Mouse (Mus musculus): ENCODE measurements around the gene Cdk5. TPM values are rescaled to one million over a fixed set of nuclear protein-coding genes. Genes with fewer than 3 reads are reported as not detected.

The Cdk5 gene
- polyA plus RNA-seq, 2 experiments: 8.2 to 10.3 TPM

- DNase-seq (ENCODE audit: low read depth in 3 of 3, low spot score in 3 of 3): no peak
- 71% methylated on average over 2 of the region's 2 CpGs for WGBS (ENCODE audit: insufficient replicate concordance)
Measured at GRCm38 (mm10) chr5:24409466-24409865, 13.9 kb downstream of the Cdk5 start.

GRCm38 (mm10) chr5:24408651-24409050 lies 14.7 kb downstream of the Cdk5 start:
- no peak overlapping the region for H3K4me2 ChIP-seq (ENCODE audit: low read depth)
- H3K9ac ChIP-seq (replicated peaks): no peak overlapping the region
- H3K4me3 ChIP-seq (ENCODE audit: insufficient read depth in 1 of 2, low read depth in 2 of 2, low read length in 2 of 2): no peak overlapping the region
- TF ChIP-seq CTCF (IDR thresholded peaks at IDR 0.05; ENCODE audit: low read depth) (no peak), EP300 (IDR thresholded peaks at IDR 0.05; ENCODE audit: low read depth) (no peak)
- no peak overlapping the region for H3K27ac ChIP-seq
- no peaks in the 10 kb centered on the region for H3K9me3 ChIP-seq (ENCODE audit: control insufficient read depth, low read length)
- 79% methylated on average over 13 of the region's 13 CpGs for WGBS (ENCODE audit: insufficient replicate concordance)
- 0 out of 4 replicates have a peak, but pooled peaks cover 0 to 2% of the 10 kb centered on the region in 2 experiments for H3K4me1 ChIP-seq (replicated peaks; ENCODE audit: control insufficient read depth in 2 of 2, insufficient read depth in 2 of 2, low read length in 1 of 2)
- DNase-seq (ENCODE audit: low read depth in 3 of 3, low spot score in 3 of 3) (no peak), ATAC-seq (ENCODE audit: insufficient read depth) (no peak)
- no peaks in the 10 kb centered on the region for H3K27me3 ChIP-seq (ENCODE audit: control insufficient read depth, insufficient read depth, low read length)
- no peaks in the 10 kb centered on the region for H3K36me3 ChIP-seq (replicated peaks; ENCODE audit: control insufficient read depth, insufficient read depth, low read depth)

More at GRCm38 (mm10) chr5:24409466-24409865, 13.9 kb downstream of the Cdk5 start:
- no peak for ATAC-seq (ENCODE audit: insufficient read depth)
- no peak overlapping the region for H3K4me3 ChIP-seq (ENCODE audit: insufficient read depth in 1 of 2, low read depth in 2 of 2, low read length in 2 of 2)
- H3K27me3 ChIP-seq (ENCODE audit: control insufficient read depth, insufficient read depth, low read length): no peaks in the 10 kb centered on the region
- no peak overlapping the region for H3K27ac ChIP-seq
- no peak overlapping the region for H3K9ac ChIP-seq (replicated peaks)
- H3K4me2 ChIP-seq (ENCODE audit: low read depth): no peak overlapping the region
- TF ChIP-seq CTCF (IDR thresholded peaks at IDR 0.05; ENCODE audit: low read depth) (no peak), EP300 (IDR thresholded peaks at IDR 0.05; ENCODE audit: low read depth) (no peak)
- 0 out of 4 replicates have a peak, but pooled peaks cover 0 to 2% of the 10 kb centered on the region in 2 experiments for H3K4me1 ChIP-seq (replicated peaks; ENCODE audit: control insufficient read depth in 2 of 2, insufficient read depth in 2 of 2, low read length in 1 of 2)
- H3K36me3 ChIP-seq (replicated peaks; ENCODE audit: control insufficient read depth, insufficient read depth, low read depth): no peaks in the 10 kb centered on the region
- no peaks in the 10 kb centered on the region for H3K9me3 ChIP-seq (ENCODE audit: control insufficient read depth, low read length)

DNA sequence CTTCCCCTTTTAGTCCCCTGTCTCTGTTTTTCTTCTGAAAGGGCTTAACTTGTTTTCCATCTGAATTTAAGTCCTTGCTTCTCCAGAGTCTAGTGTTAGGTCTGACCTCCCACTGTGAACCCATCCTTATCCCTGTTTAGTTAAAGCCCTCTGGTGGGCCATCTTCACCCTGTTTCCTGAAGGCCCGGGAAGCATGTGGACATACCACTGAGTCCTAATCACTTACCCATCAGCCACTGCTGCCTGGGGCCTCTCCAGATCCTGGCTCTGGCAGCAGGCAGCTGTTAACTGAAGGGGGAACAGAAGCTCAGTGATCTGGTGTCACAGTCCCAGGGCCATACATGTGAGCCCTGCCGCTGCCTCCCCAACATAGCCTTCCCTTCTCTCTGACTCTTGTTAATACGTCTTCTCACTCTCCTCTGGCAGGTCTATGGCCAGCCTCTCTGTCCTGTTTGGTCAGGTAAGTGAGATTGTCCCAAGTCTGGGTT lies 17.9 kb downstream of the Cdk5 start:
- WGBS (ENCODE audit: insufficient replicate concordance): 60% methylated on average over 3 of the region's 3 CpGs
- ATAC-seq (ENCODE audit: insufficient read depth) (no peak), DNase-seq (ENCODE audit: low read depth in 3 of 3, low spot score in 3 of 3) (no peak)
- Histone ChIP-seq H3K4me1 (replicated peaks; ENCODE audit: control insufficient read depth in 2 of 2, insufficient read depth in 2 of 2, low read length in 1 of 2) (0 out of 4 replicates have a peak, but pooled peaks cover 0 to 2% of the 10 kb centered on the region in 2 experiments), H3K4me3 (ENCODE audit: insufficient read depth in 1 of 2, low read depth in 2 of 2, low read length in 2 of 2) (no peak overlapping the region), H3K27me3 (ENCODE audit: control insufficient read depth, insufficient read depth, low read length) (no peaks in the 10 kb centered on the region), H3K9me3 (ENCODE audit: control insufficient read depth, low read length) (no peaks in the 10 kb centered on the region), H3K36me3 (replicated peaks; ENCODE audit: control insufficient read depth, insufficient read depth, low read depth) (no peaks in the 10 kb centered on the region), H3K9ac (replicated peaks) (no peak overlapping the region), H3K27ac (no peak overlapping the region), H3K4me2 (ENCODE audit: low read depth) (no peak overlapping the region)
- TF ChIP-seq CTCF (IDR thresholded peaks at IDR 0.05; ENCODE audit: low read depth) (no peak), EP300 (IDR thresholded peaks at IDR 0.05; ENCODE audit: low read depth) (no peak)

DNA sequence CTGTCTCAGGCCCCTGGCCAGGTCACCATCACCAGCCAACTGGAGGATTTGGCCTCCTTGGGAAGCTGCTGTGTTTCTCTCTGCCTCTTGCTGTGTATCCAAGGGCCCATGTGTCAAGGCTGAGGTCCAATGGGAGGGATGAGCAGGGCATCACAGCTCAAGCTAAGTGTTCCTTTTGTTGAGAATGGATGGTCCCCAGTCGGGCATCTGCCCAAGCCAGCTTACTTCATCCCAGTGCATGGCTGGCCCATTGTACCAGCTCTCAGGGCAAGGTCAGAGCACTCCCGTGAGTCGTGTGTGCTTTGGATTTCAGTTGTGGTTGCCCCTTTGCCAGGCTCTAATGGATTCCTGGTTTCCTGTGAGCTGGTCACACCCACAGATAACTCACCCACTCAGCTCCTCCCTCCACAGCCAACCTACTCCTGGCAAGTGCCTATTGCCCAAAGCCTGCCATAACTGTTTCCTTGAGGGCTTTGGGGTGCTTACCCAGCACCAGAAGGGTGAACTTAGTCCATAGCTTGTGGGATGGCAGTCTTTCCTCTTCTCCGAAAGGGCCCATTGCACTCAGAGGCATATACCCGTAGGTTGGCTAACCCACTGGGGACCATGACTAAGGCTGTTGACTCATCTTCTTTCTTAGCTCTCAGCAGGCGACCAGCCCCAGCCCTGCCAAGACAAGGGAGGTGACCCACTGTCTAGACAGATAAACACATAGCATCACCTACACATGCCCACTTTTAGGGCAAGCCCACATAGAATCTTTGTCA lies 18.6 kb downstream of the Cdk5 start:
- Histone ChIP-seq H3K36me3 (replicated peaks; ENCODE audit: control insufficient read depth, insufficient read depth, low read depth) (no peaks in the 10 kb centered on the region), H3K4me2 (ENCODE audit: low read depth) (no peak overlapping the region), H3K4me1 (replicated peaks; ENCODE audit: control insufficient read depth in 2 of 2, insufficient read depth in 2 of 2, low read length in 1 of 2) (0 out of 4 replicates have a peak, but pooled peaks cover 0 to 2% of the 10 kb centered on the region in 2 experiments), H3K9ac (replicated peaks) (no peak overlapping the region), H3K9me3 (ENCODE audit: control insufficient read depth, low read length) (no peaks in the 10 kb centered on the region), H3K27me3 (ENCODE audit: control insufficient read depth, insufficient read depth, low read length) (no peaks in the 10 kb centered on the region), H3K27ac (no peak overlapping the region), H3K4me3 (ENCODE audit: insufficient read depth in 1 of 2, low read depth in 2 of 2, low read length in 2 of 2) (no peak overlapping the region)
- DNase-seq (ENCODE audit: low read depth in 3 of 3, low spot score in 3 of 3) (no peak), ATAC-seq (ENCODE audit: insufficient read depth) (no peak)
- WGBS (ENCODE audit: insufficient replicate concordance): 51% methylated on average over 6 of the region's 6 CpGs
- TF ChIP-seq CTCF (IDR thresholded peaks at IDR 0.05; ENCODE audit: low read depth): no peak
- no peak for TF ChIP-seq EP300 (IDR thresholded peaks at IDR 0.05; ENCODE audit: low read depth)

- no peak overlapping the region for H3K27ac ChIP-seq
- H3K27me3 ChIP-seq (ENCODE audit: control insufficient read depth, insufficient read depth, low read length): no peaks in the 10 kb centered on the region
- DNase-seq (ENCODE audit: low read depth in 3 of 3, low spot score in 3 of 3) (no peak), ATAC-seq (ENCODE audit: insufficient read depth) (no peak)
- 0 out of 4 replicates have a peak, but pooled peaks cover 0 to 2% of the 10 kb centered on the region in 2 experiments for H3K4me1 ChIP-seq (replicated peaks; ENCODE audit: control insufficient read depth in 2 of 2, insufficient read depth in 2 of 2, low read length in 1 of 2)
- no peaks in the 10 kb centered on the region for H3K9me3 ChIP-seq (ENCODE audit: control insufficient read depth, low read length)
- H3K9ac ChIP-seq (replicated peaks): no peak overlapping the region
- 74% methylated on average over 9 of the region's 9 CpGs for WGBS (ENCODE audit: insufficient replicate concordance)
- no peaks in the 10 kb centered on the region for H3K36me3 ChIP-seq (replicated peaks; ENCODE audit: control insufficient read depth, insufficient read depth, low read depth)
- TF ChIP-seq CTCF (IDR thresholded peaks at IDR 0.05; ENCODE audit: low read depth): no peak
- no peak overlapping the region for H3K4me3 ChIP-seq (ENCODE audit: insufficient read depth in 1 of 2, low read depth in 2 of 2, low read length in 2 of 2)
- no peak overlapping the region for H3K4me2 ChIP-seq (ENCODE audit: low read depth)
Measured at GRCm38 (mm10) chr5:24401969-24402368, 21.4 kb downstream of the Cdk5 start.
